Mouse (Mus musculus): ENCODE results near the gene Irx2. TPM values are rescaled to one million over a fixed set of nuclear protein-coding genes. Genes with fewer than 3 reads are reported as not detected.

The Irx2 gene
- 41.5 and 52.6 TPM in 2 replicates for polyA plus RNA-seq (2015; fragmentation: Nextera tagmentation; extraction: Ambion mirVana)

- ATAC-seq (replicated peaks) = peak; percentile 89
- Histone ChIP-seq H3K27me3 (replicated peaks) (peaks cover 28% of the 10 kb centered on the region), H3K27ac (peak within 1 kb of the TSS; percentile 92), H3K9ac (peak within 1 kb of the TSS; percentile 78), H3K4me1 (peaks cover 39% of the 10 kb centered on the region), H3K36me3 (replicated peaks) (no peaks in the 10 kb centered on the region), H3K4me3 (peak within 1 kb of the TSS; percentile 57), H3K9me3 (no peaks in the 10 kb centered on the region), H3K4me2 (peak within 1 kb of the TSS; percentile 69)
- WGBS = 0% methylated on average over 39 of the region's 45 CpGs
These were observed at the start of gene Irx2 for GRCm38 (mm10) chr13:72628462-72628916. TSS of gene Irx2 (plus strand) at chr13:72628820.

GRCm38 (mm10) chr13:72581276-72581675 is 47.3 kb upstream of the Irx2 start:
- no peak for ATAC-seq (replicated peaks)
- H3K27ac ChIP-seq = no peak overlapping the region
- 93% methylated on average over 2 of the region's 2 CpGs for WGBS
- no peak overlapping the region for H3K4me2 ChIP-seq
- no peak overlapping the region for H3K9ac ChIP-seq
- no peaks in the 10 kb centered on the region for H3K27me3 ChIP-seq (replicated peaks)
- H3K9me3 ChIP-seq = peaks cover 5% of the 10 kb centered on the region; the same call in 1 of the 2 replicates
- H3K4me1 ChIP-seq = peaks cover 9% of the 10 kb centered on the region
- no peak overlapping the region for H3K4me3 ChIP-seq
- no peaks in the 10 kb centered on the region for H3K36me3 ChIP-seq (replicated peaks)

GRCm38 (mm10) chr13:72592526-72592925 is 36.1 kb upstream of the Irx2 start:
- H3K4me3 ChIP-seq = no peak overlapping the region
- H3K9ac ChIP-seq = no peak overlapping the region
- H3K36me3 ChIP-seq (replicated peaks) = no peaks in the 10 kb centered on the region
- no peaks in the 10 kb centered on the region for H3K4me1 ChIP-seq
- no peak overlapping the region for H3K27ac ChIP-seq
- H3K27me3 ChIP-seq (replicated peaks) = no peaks in the 10 kb centered on the region
- 64% methylated on average over 4 of the region's 4 CpGs for WGBS
- ATAC-seq (replicated peaks) = no peak
- no peaks in the 10 kb centered on the region for H3K9me3 ChIP-seq
- H3K4me2 ChIP-seq = no peak overlapping the region

GRCm38 (mm10) chr13:72593310-72593709 is 35.3 kb upstream of the Irx2 start:
- Histone ChIP-seq H3K27ac (no peak overlapping the region), H3K9ac (no peak overlapping the region), H3K4me1 (no peaks in the 10 kb centered on the region), H3K27me3 (replicated peaks) (no peaks in the 10 kb centered on the region), H3K36me3 (replicated peaks) (no peaks in the 10 kb centered on the region), H3K4me2 (no peak overlapping the region), H3K9me3 (no peaks in the 10 kb centered on the region), H3K4me3 (no peak overlapping the region)
- 88% methylated on average over 6 of the region's 6 CpGs for WGBS
- no peak for ATAC-seq (replicated peaks)

DNA sequence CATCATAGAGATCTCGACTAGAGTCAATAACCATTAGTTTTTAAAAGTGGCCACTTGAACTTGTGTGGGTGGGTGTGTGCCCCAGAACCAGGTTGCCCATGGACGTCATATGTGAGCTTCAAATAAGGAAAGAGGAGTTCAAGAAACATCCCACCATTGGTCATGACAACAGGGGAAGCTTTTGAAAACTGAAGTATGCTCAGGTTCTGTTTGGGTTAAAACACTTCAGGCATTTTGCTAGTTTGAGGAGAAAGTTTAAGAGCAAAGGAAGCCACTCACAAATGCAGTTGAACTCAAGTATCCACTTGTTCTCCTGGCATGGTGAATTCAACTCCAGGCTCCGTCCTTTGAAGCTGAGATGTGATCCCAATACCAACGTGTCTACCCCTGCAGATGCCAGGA is 34.9 kb upstream of the Irx2 start:
- 83% methylated on average over 4 of the region's 4 CpGs for WGBS
- Histone ChIP-seq H3K4me3 (no peak overlapping the region), H3K27me3 (replicated peaks) (no peaks in the 10 kb centered on the region), H3K9ac (no peak overlapping the region), H3K4me1 (no peaks in the 10 kb centered on the region), H3K9me3 (no peaks in the 10 kb centered on the region), H3K4me2 (no peak overlapping the region), H3K27ac (no peak overlapping the region), H3K36me3 (replicated peaks) (no peaks in the 10 kb centered on the region)
- no peak for ATAC-seq (replicated peaks)

DNA sequence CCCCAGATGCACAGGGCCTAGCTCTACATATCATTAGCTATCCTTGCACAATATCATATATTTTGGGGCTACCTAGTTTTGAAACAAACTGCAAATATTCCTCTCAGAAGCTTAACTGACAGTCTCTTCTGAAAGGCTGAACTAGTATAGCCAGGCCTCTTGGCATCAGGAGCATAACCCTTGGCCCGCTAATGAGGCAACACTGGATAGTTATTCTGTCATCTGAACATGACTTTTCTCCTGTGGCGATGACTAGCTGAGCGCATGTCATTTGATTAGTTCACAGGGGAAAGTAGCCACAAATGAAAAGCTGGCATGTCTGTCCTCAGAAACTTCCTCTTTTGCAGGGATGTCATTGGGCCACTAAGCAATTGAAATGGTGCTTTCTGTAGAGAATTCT is 29.4 kb upstream of the Irx2 start:
- no peaks in the 10 kb centered on the region for H3K36me3 ChIP-seq (replicated peaks)
- no peak for ATAC-seq (replicated peaks)
- H3K9me3 ChIP-seq = no peaks in the 10 kb centered on the region
- 89% methylated on average over 3 of the region's 3 CpGs for WGBS
- H3K27me3 ChIP-seq (replicated peaks) = no peaks in the 10 kb centered on the region
- no peaks in the 10 kb centered on the region for H3K4me1 ChIP-seq
- H3K4me2 ChIP-seq = no peak overlapping the region
- no peak overlapping the region for H3K4me3 ChIP-seq
- H3K9ac ChIP-seq = no peak overlapping the region
- no peak overlapping the region for H3K27ac ChIP-seq

DNA sequence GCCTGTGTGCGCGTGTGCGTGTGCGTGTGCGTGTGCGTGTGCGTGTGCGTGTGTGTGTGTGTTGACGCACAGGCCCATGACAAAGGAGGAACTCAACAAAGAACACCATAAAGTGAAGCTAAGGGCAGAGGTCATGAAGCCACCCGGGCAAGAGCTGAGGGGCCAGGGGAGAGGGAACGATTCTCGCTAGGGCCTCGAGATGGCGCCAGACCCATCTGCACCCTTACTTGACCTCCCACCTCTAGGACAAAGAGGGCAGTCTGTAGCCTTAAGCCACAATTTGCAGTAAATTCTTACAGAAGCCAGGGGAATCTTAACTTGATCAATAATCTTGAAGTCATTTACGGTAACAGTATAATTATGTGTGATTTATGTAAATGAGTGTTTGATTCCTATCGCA is 19.9 kb upstream of the Irx2 start:
- Histone ChIP-seq H3K4me3 (no peak overlapping the region), H3K27me3 (replicated peaks) (no peaks in the 10 kb centered on the region), H3K9ac (no peak overlapping the region), H3K27ac (no peak overlapping the region), H3K4me1 (no peaks in the 10 kb centered on the region), H3K4me2 (no peak overlapping the region), H3K36me3 (replicated peaks) (no peaks in the 10 kb centered on the region), H3K9me3 (no peaks in the 10 kb centered on the region)
- ATAC-seq (replicated peaks) = no peak
- 60% methylated on average over 16 of the region's 16 CpGs for WGBS

- H3K4me1 ChIP-seq = no peaks in the 10 kb centered on the region
- no peak overlapping the region for H3K27ac ChIP-seq
- H3K36me3 ChIP-seq (replicated peaks) = no peaks in the 10 kb centered on the region
- no peak for ATAC-seq (replicated peaks)
- 96% methylated on average over 2 of the region's 2 CpGs for WGBS
- H3K9me3 ChIP-seq = no peaks in the 10 kb centered on the region
- no peak overlapping the region for H3K4me3 ChIP-seq
- no peak overlapping the region for H3K9ac ChIP-seq
- no peak overlapping the region for H3K4me2 ChIP-seq
- H3K27me3 ChIP-seq (replicated peaks) = no peaks in the 10 kb centered on the region
These were observed 18.3 kb upstream of the Irx2 start for GRCm38 (mm10) chr13:72610277-72610676.

GRCm38 (mm10) chr13:72623926-72624846 is 4.4 kb upstream of the Irx2 start:
- Histone ChIP-seq H3K9me3 (no peaks in the 10 kb centered on the region), H3K4me2 (peak overlapping the region; percentile 69), H3K27me3 (replicated peaks) (peaks cover 41% of the 10 kb centered on the region), H3K36me3 (replicated peaks) (no peaks in the 10 kb centered on the region), H3K9ac (peak overlapping the region; percentile 32; the same call in 1 of the 2 replicates), H3K4me3 (peak overlapping the region; percentile 29), H3K4me1 (peaks cover 27% of the 10 kb centered on the region), H3K27ac (peak overlapping the region; percentile 58)
- 3% methylated on average over 46 of the region's 46 CpGs for WGBS
- ATAC-seq (replicated peaks) = no peak

DNA sequence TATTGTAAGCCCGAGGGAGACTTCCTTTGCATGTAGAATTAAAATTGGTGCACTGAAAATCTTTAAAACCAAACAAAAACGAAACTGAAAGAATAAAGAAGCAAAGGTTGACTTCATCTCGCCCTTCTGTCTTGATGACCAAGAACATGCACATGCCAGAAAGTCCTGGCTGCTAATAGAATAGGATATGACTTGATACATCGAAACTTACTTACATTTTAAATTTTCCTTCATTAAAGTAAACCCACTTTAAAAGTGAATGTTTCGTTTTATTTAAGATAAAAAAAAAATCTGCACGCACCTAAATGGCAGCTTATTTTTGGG is 3.8 kb upstream of the Irx2 start:
- no peaks in the 10 kb centered on the region for H3K36me3 ChIP-seq (replicated peaks)
- no peak overlapping the region for H3K9ac ChIP-seq
- ATAC-seq (replicated peaks) = no peak
- WGBS = 7% methylated on average over 6 of the region's 6 CpGs
- H3K27ac ChIP-seq = peak overlapping the region; percentile 58; the same call in 1 of the 2 replicates
- H3K4me1 ChIP-seq = peaks cover 29% of the 10 kb centered on the region
- no peaks in the 10 kb centered on the region for H3K9me3 ChIP-seq
- H3K4me3 ChIP-seq = peak overlapping the region; percentile 29
- H3K27me3 ChIP-seq (replicated peaks) = peaks cover 41% of the 10 kb centered on the region
- H3K4me2 ChIP-seq = peak overlapping the region; percentile 69

- 11% methylated on average over 28 of the region's 28 CpGs for WGBS
These were observed 3.2 kb upstream of the Irx2 start for GRCm38 (mm10) chr13:72625236-72625950.

More at GRCm38 (mm10) chr13:72625236-72625950, 3.2 kb upstream of the Irx2 start:
- H3K9ac ChIP-seq = no peak overlapping the region
- H3K4me3 ChIP-seq = peak overlapping the region; percentile 4
- H3K4me1 ChIP-seq = peaks cover 29% of the 10 kb centered on the region
- H3K9me3 ChIP-seq = no peaks in the 10 kb centered on the region
- no peaks in the 10 kb centered on the region for H3K36me3 ChIP-seq (replicated peaks)
- peak overlapping the region; percentile 69 for H3K4me2 ChIP-seq
- H3K27ac ChIP-seq = no peak overlapping the region
- ATAC-seq (replicated peaks) = no peak
- H3K27me3 ChIP-seq (replicated peaks) = peaks cover 41% of the 10 kb centered on the region

All from midbrain, embryonic 15.5 days (tissue).